Mouse (Mus musculus) adrenal gland, adult 18-20 months (tissue): ENCODE measurements around the gene Mest. TPM values are rescaled to one million over a fixed set of nuclear protein-coding genes. Genes with fewer than 3 reads are reported as not detected.

Experiments
- DNase-seq, 2 experiments: peaks; one replicate each; pipeline ENCODE4 v3.0.0; 2021 to 2022; ENCODE audit warnings: low spot score in 2 of 2
- total RNA-seq, 2 experiments: library from RNA; stranded (reverse); gene quantifications; 1 replicate in 1 of 2; 2 replicates in 1 of 2; pipeline ENCODE4 v1.2.3; 2021

Mest gene
- total RNA-seq, 2 experiments from 2014 or later: 27.9 to 28.8 TPM

GRCm38 (mm10) chr6:30703977-30704602 is 19.3 kb upstream of the Mest start:
- DNase-seq: no peak

GRCm38 (mm10) chr6:30709115-30709514 is 14.2 kb upstream of the Mest start:
- DNase-seq: no peak

GRCm38 (mm10) chr6:30710371-30711364 is 12.7 kb upstream of the Mest start:
- DNase-seq: no peak

GRCm38 (mm10) chr6:30711365-30711763 is 12.0 kb upstream of the Mest start:
- DNase-seq: no peak

GRCm38 (mm10) chr6:30712484-30712883 is 10.9 kb upstream of the Mest start:
- no peak for DNase-seq

GRCm38 (mm10) chr6:30713455-30713854 is 9.9 kb upstream of the Mest start:
- no peak for DNase-seq

GRCm38 (mm10) chr6:30713896-30714295 is 9.5 kb upstream of the Mest start:
- DNase-seq: no peak

GRCm38 (mm10) chr6:30714891-30715471 is 8.4 kb upstream of the Mest start:
- no peak for DNase-seq

GRCm38 (mm10) chr6:30716796-30717195 is 6.6 kb upstream of the Mest start:
- no peak for DNase-seq

- DNase-seq: no peak
These were observed 772 bp upstream of the Mest start for GRCm38 (mm10) chr6:30722385-30723164.

GRCm38 (mm10) chr6:30730301-30730971 is 7.1 kb downstream of the Mest start:
- DNase-seq: no peak

GRCm38 (mm10) chr6:30732571-30733130 is 9.3 kb downstream of the Mest start:
- DNase-seq: no peak

- no peak for DNase-seq
These were observed 11.1 kb downstream of the Mest start for GRCm38 (mm10) chr6:30734465-30734864.

- DNase-seq: no peak
These were observed 11.8 kb downstream of the Mest start for GRCm38 (mm10) chr6:30734988-30735727.

GRCm38 (mm10) chr6:30735728-30736371 is 12.5 kb downstream of the Mest start:
- peak in 1 of 2 experiments; percentile 16 for DNase-seq

GRCm38 (mm10) chr6:30736372-30736762 is 13.0 kb downstream of the Mest start:
- DNase-seq: no peak

- DNase-seq: peak; percentile 53 to 59
These were observed 13.7 kb downstream of the Mest start for GRCm38 (mm10) chr6:30736864-30737547.
